Mouse (Mus musculus) heart, embryonic 15.5 days (tissue): Measurements from ENCODE around the gene Ncoa7. TPM values are rescaled to one million over a fixed set of nuclear protein-coding genes. Genes with fewer than 3 reads are reported as not detected.
"Not testable (repeated sequence)": the region's sequence is repeated elsewhere in the genome, so short reads cannot be mapped to it uniquely, and the experiment has no call there.

Experiments
- ATAC-seq: fragments of 200-750 bp; cut with Nextera tagmentation; replicated peaks from 2 replicates; pipeline ENCODE4 v1.8.0; 2017; ENCODE audit warnings: low read depth, moderate TSS enrichment; ENCODE audit not compliant: insufficient number of reproducible peaks, insufficient read depth, low FRiP score
- H3K27ac ChIP-seq: fragments of 300-500 bp; sonication (generic); 2 replicates; pipeline ENCODE4 v1.5.1; 2015; ENCODE audit warnings: mild to moderate bottlenecking, inconsistent platforms
- H3K27me3 ChIP-seq: fragments of 300-500 bp; sonication (generic); 2 replicates; pipeline ENCODE4 v1.6.1; 2015; ENCODE audit warnings: inconsistent platforms
- H3K36me3 ChIP-seq: fragments of 300-500 bp; sonication (generic); 2 replicates; pipeline ENCODE4 v1.6.1; 2015; ENCODE audit warnings: mild to moderate bottlenecking, inconsistent platforms
- H3K4me1 ChIP-seq: fragments of 300-500 bp; sonication (generic); replicated peaks from 2 replicates; pipeline ENCODE4 v1.6.1; 2015; ENCODE audit warnings: inconsistent platforms
- H3K4me2 ChIP-seq: fragments of 300-500 bp; sonication (generic); 2 replicates; pipeline ENCODE4 v1.6.1; 2015; ENCODE audit warnings: inconsistent platforms, mild to moderate bottlenecking, moderate library complexity
- H3K4me3 ChIP-seq: fragments of 300-500 bp; sonication (generic); 2 replicates; pipeline ENCODE4 v1.5.1; 2015; ENCODE audit warnings: mild to moderate bottlenecking, inconsistent platforms
- H3K9ac ChIP-seq: fragments of 300-500 bp; sonication (generic); 2 replicates; pipeline ENCODE4 v1.6.1; 2015; ENCODE audit warnings: mild to moderate bottlenecking, inconsistent platforms
- H3K9me3 ChIP-seq: fragments of 300-500 bp; sonication (generic); replicated peaks from 2 replicates; pipeline ENCODE4 v1.6.1; 2016; ENCODE audit warnings: inconsistent platforms
- WGBS: fragments of 180-500 bp; shearing (Covaris S2); methylation state at CpG from one replicate; pipeline ENCODE4 v1.1.7; 2015; ENCODE audit warnings: mixed read lengths; 5-methylcytosine and 5-hydroxymethylcytosine counted together
- polyA plus RNA-seq: library from polyadenylated mRNA; unstranded; fragments of >200 nt; fragmentation: Nextera tagmentation; extraction: Ambion mirVana; gene quantifications from 2 replicates; pipeline ENCODE4 v1.2.1, GENCODE M21; 2015

Ncoa7 gene
- polyA plus RNA-seq, 1 experiment from 2014 or later = 7.7 TPM

GRCm38 (mm10) chr10:30647681-30648080 is 155.4 kb downstream of the Ncoa7 start:
- Histone ChIP-seq H3K4me1 (no peaks in the 10 kb centered on the region), H3K27ac (no peak overlapping the region), H3K4me3 (no peak overlapping the region), H3K9me3 (no peaks in the 10 kb centered on the region), H3K36me3 (peaks cover 12% of the 10 kb centered on the region; the same call in 1 of the 2 replicates), H3K4me2 (no peak overlapping the region), H3K9ac (no peak overlapping the region), H3K27me3 (no peaks in the 10 kb centered on the region)
- ATAC-seq = no peak
- WGBS = 69% methylated on average over 2 of the region's 2 CpGs

GRCm38 (mm10) chr10:30638216-30638615 is 164.9 kb downstream of the Ncoa7 start:
- Histone ChIP-seq H3K4me3 (no peak overlapping the region), H3K27ac (no peak overlapping the region), H3K4me1 (no peaks in the 10 kb centered on the region), H3K9me3 (no peaks in the 10 kb centered on the region), H3K36me3 (no peaks in the 10 kb centered on the region), H3K4me2 (no peak overlapping the region), H3K9ac (no peak overlapping the region), H3K27me3 (no peaks in the 10 kb centered on the region)
- WGBS = 78% methylated on average over 3 of the region's 3 CpGs
- no peak for ATAC-seq

- ATAC-seq, H3K4me1 ChIP-seq, H3K9ac ChIP-seq, H3K9me3 ChIP-seq, H3K36me3 ChIP-seq, H3K4me3 ChIP-seq, H3K4me2 ChIP-seq, H3K27ac ChIP-seq, H3K27me3 ChIP-seq: not testable (repeated sequence)
- 78% methylated on average over 1 of the region's 1 CpGs for WGBS
These were observed 166.5 kb downstream of the Ncoa7 start for GRCm38 (mm10) chr10:30636474-30637154.

GRCm38 (mm10) chr10:30632718-30633117 is 170.4 kb downstream of the Ncoa7 start:
- Histone ChIP-seq H3K27ac (no peak overlapping the region), H3K9me3 (no peaks in the 10 kb centered on the region), H3K9ac (no peak overlapping the region), H3K4me2 (no peak overlapping the region), H3K4me3 (no peak overlapping the region), H3K27me3 (no peaks in the 10 kb centered on the region), H3K4me1 (no peaks in the 10 kb centered on the region), H3K36me3 (no peaks in the 10 kb centered on the region)
- ATAC-seq = no peak
- WGBS = 81% methylated on average over 1 of the region's 1 CpGs

- H3K9ac ChIP-seq = no peak overlapping the region
- H3K27me3 ChIP-seq = no peaks in the 10 kb centered on the region
- H3K27ac ChIP-seq = no peak overlapping the region
- no peak for ATAC-seq
- no peak overlapping the region for H3K4me2 ChIP-seq
- H3K9me3 ChIP-seq = no peaks in the 10 kb centered on the region
- H3K4me1 ChIP-seq = no peaks in the 10 kb centered on the region
- H3K4me3 ChIP-seq = no peak overlapping the region
- no peaks in the 10 kb centered on the region for H3K36me3 ChIP-seq
These were observed 173.1 kb downstream of the Ncoa7 start for GRCm38 (mm10) chr10:30629977-30630376.

GRCm38 (mm10) chr10:30629513-30629912 is 173.6 kb downstream of the Ncoa7 start, which contains the start of gene Hint3:
Hint3 (minus strand) TSS chr10:30629632.
- no peak within 1 kb of the TSS for H3K4me2 ChIP-seq
- H3K4me3 ChIP-seq = no peak within 1 kb of the TSS
- no peaks in the 10 kb centered on the region for H3K9me3 ChIP-seq
- no peaks in the 10 kb centered on the region for H3K27me3 ChIP-seq
- 61% methylated on average over 3 of the region's 3 CpGs for WGBS
- no peak for ATAC-seq
- H3K4me1 ChIP-seq = no peaks in the 10 kb centered on the region
- no peak within 1 kb of the TSS for H3K9ac ChIP-seq
- no peak within 1 kb of the TSS for H3K27ac ChIP-seq
- no peaks in the 10 kb centered on the region for H3K36me3 ChIP-seq

- H3K27ac ChIP-seq, H3K27me3 ChIP-seq, H3K4me1 ChIP-seq, H3K36me3 ChIP-seq, H3K4me3 ChIP-seq, ATAC-seq, H3K9ac ChIP-seq, H3K4me2 ChIP-seq, H3K9me3 ChIP-seq: not testable (repeated sequence)
- WGBS = 89% methylated on average over 11 of the region's 11 CpGs
These were observed 174.7 kb downstream of the Ncoa7 start for GRCm38 (mm10) chr10:30628444-30628843.

- Histone ChIP-seq H3K9me3 (no peaks in the 10 kb centered on the region), H3K9ac (no peak overlapping the region), H3K36me3 (no peaks in the 10 kb centered on the region), H3K27ac (no peak overlapping the region), H3K4me3 (no peak overlapping the region), H3K4me2 (no peak overlapping the region), H3K4me1 (no peaks in the 10 kb centered on the region), H3K27me3 (no peaks in the 10 kb centered on the region)
- no peak for ATAC-seq
- 24% methylated on average over 1 of the region's 1 CpGs for WGBS
These were observed 175.6 kb downstream of the Ncoa7 start for GRCm38 (mm10) chr10:30627548-30627947.

- 54% methylated on average over 5 of the region's 5 CpGs for WGBS
- Histone ChIP-seq H3K4me3 (no peak overlapping the region), H3K27me3 (no peaks in the 10 kb centered on the region), H3K4me2 (no peak overlapping the region), H3K4me1 (no peaks in the 10 kb centered on the region), H3K27ac (no peak overlapping the region), H3K36me3 (no peaks in the 10 kb centered on the region), H3K9me3 (no peaks in the 10 kb centered on the region), H3K9ac (no peak overlapping the region)
- ATAC-seq = no peak
These were observed 178.7 kb downstream of the Ncoa7 start for GRCm38 (mm10) chr10:30624161-30625019.

- H3K27me3 ChIP-seq = no peaks in the 10 kb centered on the region
- H3K36me3 ChIP-seq = no peaks in the 10 kb centered on the region
- no peak for ATAC-seq
These were observed 180.2 kb downstream of the Ncoa7 start for GRCm38 (mm10) chr10:30622928-30623327.

GRCm38 (mm10) chr10:30618918-30619210 is 184.3 kb downstream of the Ncoa7 start:
- Histone ChIP-seq H3K4me2 (peak overlapping the region; percentile 76), H3K4me3 (peak overlapping the region; percentile 74), H3K4me1 (peaks cover 7% of the 10 kb centered on the region; the same call in 1 of the 2 replicates), H3K36me3 (no peaks in the 10 kb centered on the region), H3K9me3 (no peaks in the 10 kb centered on the region), H3K27ac (peak overlapping the region; percentile 99; the same call in 1 of the 2 replicates), H3K9ac (no peak overlapping the region), H3K27me3 (no peaks in the 10 kb centered on the region)
- WGBS = 40% methylated on average over 3 of the region's 3 CpGs
- ATAC-seq = no peak

More at GRCm38 (mm10) chr10:30622928-30623327, 180.2 kb downstream of the Ncoa7 start:
- Histone ChIP-seq H3K4me1 (peaks cover 2% of the 10 kb centered on the region; the same call in 1 of the 2 replicates), H3K9me3 (no peaks in the 10 kb centered on the region), H3K27ac (no peak overlapping the region), H3K4me2 (no peak overlapping the region), H3K4me3 (no peak overlapping the region), H3K9ac (no peak overlapping the region)
